Mouse (Mus musculus): Measurements from ENCODE around the gene Celsr3. TPM values are rescaled to one million over a fixed set of nuclear protein-coding genes. Genes with fewer than 3 reads are reported as not detected.

Celsr3 gene
- 10 to 100 TPM; 23.3 to 26.8 TPM for total RNA-seq (2023)

DNA sequence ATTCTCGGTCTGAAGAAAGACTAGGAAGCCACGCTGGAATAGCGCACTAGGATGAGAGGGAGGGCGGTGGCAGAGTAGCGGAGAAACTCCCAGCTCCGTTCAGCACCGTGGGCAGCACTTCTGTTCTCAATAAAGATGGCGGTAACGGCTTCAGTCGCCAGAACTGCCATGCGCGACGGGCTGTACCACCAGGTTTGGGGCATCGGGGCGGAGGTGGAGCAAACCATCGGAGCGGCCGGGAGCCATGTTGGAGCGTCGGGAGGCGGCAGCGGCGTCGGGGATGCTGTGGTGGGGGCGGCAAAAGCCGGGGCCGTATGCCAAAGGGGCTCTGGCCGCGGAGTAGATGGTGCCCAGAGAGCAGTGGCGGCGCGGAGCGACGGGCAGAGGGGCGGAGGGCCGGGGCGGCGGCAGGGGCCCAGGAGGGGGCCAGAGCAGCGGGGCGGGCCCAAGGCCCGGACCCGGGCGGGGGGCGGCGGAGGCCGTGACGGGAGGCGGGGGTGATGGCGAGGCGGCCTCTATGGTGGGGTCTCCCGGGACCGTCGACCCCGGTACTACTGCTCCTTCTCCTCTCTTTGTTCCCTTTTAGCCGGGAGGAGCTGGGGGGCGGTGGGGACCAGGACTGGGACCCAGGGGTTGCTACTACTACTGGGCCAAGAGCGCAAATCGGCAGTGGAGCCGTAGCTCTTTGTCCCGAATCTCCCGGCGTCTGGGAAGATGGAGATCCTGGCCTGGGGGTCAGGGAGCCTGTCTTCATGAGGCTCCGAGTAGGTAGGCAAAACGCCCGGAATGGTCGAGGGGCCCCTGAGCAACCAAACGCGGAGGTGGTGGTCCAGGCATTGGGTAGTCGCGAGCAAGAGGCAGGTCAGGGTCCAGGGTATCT lies at the start of gene Celsr3:
TSS of gene Celsr3 (plus strand) at position 501 of the 880 bp plus-strand sequence.

DNA sequence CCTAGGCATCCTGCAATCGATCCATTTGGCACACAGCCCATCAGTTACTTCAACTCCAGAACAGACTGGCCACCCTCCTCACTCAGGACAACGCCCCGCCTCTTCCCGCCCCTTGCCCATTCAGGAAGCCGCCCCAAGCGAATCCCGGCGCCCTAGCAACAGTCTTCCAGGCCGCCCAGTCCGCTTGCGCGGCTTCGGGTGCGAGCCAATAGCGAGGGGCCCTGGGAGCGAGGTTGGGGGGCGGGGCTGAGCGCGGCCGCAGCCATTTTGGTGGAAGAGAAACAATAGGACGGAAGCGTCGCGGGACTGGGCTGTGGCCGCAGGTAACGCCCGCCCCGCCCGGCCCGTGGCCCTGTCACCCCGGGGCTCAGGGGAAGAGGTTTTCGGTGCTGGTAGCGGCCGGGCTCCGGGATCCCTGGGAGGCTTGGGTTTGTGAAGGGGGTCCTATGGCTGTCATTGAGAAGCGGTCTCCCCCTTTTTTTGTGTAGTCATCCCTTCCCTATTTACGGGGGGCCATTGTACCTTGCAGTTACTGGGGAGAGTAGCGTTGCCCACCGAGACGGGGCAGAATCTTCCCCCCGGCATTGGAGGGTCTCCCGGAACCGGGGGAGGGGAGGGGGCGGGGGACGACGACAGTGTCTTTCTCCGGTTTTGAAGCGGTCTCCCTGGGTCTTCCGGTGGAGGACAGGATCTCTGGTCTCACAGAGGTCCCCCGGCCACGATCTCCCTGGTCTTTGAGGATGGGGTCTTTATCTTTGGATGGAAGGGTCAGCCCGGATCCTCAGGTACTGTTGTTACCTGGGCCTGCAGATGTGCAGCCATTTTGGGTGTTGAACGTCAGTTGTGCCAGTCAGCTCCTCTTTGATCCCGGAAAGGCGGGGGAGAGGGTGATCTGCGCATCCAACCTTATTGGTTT lies 42.3 kb upstream of the Celsr3 start, which contains the start of gene Ip6k2:
TSS of gene Ip6k2 (plus strand) at position 249 of the 916 bp plus-strand sequence.

DNA sequence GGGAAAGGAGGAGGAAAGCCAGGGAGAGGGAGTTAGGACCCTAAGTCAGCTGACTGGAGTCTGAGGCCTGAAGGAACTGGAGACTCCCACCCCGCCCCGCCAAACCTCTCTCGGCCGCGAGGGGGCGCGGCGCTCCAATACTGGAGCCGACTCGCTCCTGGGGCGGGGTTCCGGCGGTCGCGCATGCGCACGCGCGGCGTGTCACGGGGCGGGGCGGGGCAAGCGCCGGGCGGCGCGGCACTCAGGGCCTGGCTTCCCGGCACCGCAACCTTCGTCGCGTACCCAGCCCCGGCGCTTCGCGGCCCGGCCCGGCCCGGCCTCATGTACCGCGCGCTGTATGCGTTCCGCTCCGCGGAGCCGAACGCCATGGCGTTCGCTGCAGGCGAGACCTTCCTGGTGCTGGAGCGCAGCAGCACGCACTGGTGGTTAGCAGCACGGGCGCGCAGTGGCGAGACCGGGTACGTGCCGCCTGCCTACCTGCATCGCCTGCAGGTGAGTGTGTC lies 17.9 kb upstream of the Celsr3 start, which contains the start of gene Nckipsd:
TSS of gene Nckipsd (plus strand) at position 206 of the 503 bp plus-strand sequence.

DNA sequence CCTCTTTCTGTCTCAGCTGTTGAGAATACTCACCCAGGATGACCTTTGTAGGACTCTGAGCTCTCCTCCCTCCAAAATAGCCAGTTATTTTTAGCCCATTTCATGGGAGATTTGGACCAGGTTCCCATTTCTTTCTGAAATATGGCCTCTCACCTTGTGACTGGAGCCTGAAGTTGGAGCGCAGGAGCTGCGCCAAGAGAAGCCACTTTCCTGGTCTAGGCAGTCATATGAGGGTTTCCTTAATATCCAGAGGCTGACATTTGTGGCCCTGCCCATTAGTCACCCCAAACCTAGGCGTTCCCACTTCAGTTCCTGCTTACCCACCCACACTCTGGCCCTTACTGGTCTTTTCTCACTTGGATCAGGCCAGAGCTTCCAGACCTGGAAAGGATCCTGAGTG lies 26.9 kb downstream of the Celsr3 start, which contains the start of gene Slc26a6:
TSS of gene Slc26a6 (plus strand) at position 308 of the 400 bp plus-strand sequence.

Other genes with a start within 250 kb of the Celsr3 start
- 1 to 10 TPM; 3.8 to 4.3 TPM for gene Wdr6, start 247.6 kb upstream of the Celsr3 start, total RNA-seq (2023)
- under 1 TPM in 1 of 2 experiments, not detected in 1; 0.67 TPM for gene P4htm, start 228.7 kb upstream of the Celsr3 start, total RNA-seq (2023)
- 100 to 1,000 TPM; 119 to 166 TPM for gene Arih2, start 176.9 kb upstream of the Celsr3 start, total RNA-seq (2023)
- 10 to 100 TPM; 28.1 to 30.7 TPM for gene Slc25a20, start 164.2 kb upstream of the Celsr3 start, total RNA-seq (2023)
- gene Prkar2a, start 137.0 kb upstream of the Celsr3 start, total RNA-seq (2023): 10 to 100 TPM; 21.8 to 27.1 TPM
- gene Ip6k2, start 42.5 kb upstream of the Celsr3 start, total RNA-seq (2023): 10 to 100 TPM; 28.4 to 30.1 TPM
- gene Nckipsd, start 18.0 kb upstream of the Celsr3 start, total RNA-seq (2023): 10 to 100 TPM; 17.4 to 19.2 TPM
- gene Slc26a6, start 27.0 kb downstream of the Celsr3 start, total RNA-seq (2023): 10 to 100 TPM; 34.8 to 35.7 TPM
- 1 to 10 TPM in 1 of 2 experiments, not detected in 1; 1.6 TPM for gene Tmem89, start 88.3 kb downstream of the Celsr3 start, total RNA-seq (2023)
- gene Uqcrc1, start 110.3 kb downstream of the Celsr3 start, total RNA-seq (2023): 100 to 1,000 TPM; 166 to 170 TPM
- 1 to 10 TPM; 3.3 to 8.5 TPM for gene Col7a1, start 127.3 kb downstream of the Celsr3 start, total RNA-seq (2023)
- not detected for gene Ucn2, start 159.7 kb downstream of the Celsr3 start, total RNA-seq (2023)
- gene Pfkfb4, start 165.5 kb downstream of the Celsr3 start, total RNA-seq (2023): 10 to 100 TPM; 84.2 to 95.0 TPM
- gene Shisa5, start 212.2 kb downstream of the Celsr3 start, total RNA-seq (2023): 100 to 1,000 TPM; 568 to 696 TPM
- gene Trex1, start 233.4 kb downstream of the Celsr3 start, total RNA-seq (2023): 100 to 1,000 TPM; 142 to 161 TPM
- 10 to 100 TPM; 15.8 to 23.1 TPM for gene Atrip, start 247.8 kb downstream of the Celsr3 start, total RNA-seq (2023)

All from monocyte, adult 59 days (primary cell).